ENCODE assay signal across 27 mouse cellular contexts in the genomic region with DNA sequence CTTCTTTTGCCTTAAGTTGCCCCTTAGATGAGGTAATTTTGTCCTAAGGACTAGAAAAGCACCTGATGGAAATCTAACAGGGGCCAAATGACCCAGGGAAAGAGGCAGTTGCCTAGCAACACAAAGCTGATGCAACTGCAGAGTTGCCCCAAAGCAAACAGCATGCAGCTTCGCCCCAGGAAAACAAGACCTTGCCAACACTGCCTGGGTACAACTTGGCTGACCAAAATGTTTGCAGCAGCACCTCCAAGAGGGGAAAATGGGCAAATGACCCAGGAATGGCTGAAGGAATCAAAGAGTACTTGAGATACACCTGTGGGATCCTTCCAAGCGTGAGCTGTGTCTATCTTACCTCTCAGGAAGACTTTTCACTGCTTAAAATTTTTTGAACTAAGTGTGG. TPM values are rescaled to one million over a fixed set of nuclear protein-coding genes. Genes with fewer than 3 reads are reported as not detected.
DNase-seq lines count a peak whose midpoint lies in the region; ATAC-seq and TF ChIP-seq lines count a peak whose summit lies in the region.
"Had no signal": no experiment of that assay in that cellular context is flagged by ENCODE, and none has a peak within 500 bp of the region (broad histone marks: within the 10 kb centered on the region; RNA-seq: fewer than 3 reads in every experiment).

No protein-coding gene starts in this region.

- peak; percentile 68 for ATAC-seq in lung, postnatal 0 days
- no peak for ATAC-seq in activated CD4-positive, CD25-positive, alpha-beta regulatory T cell, adult 4 months

- no peak overlapping the region for H3K9ac ChIP-seq in lung, postnatal 0 days (replicated peaks; ENCODE audit: low read depth)
- H3K9ac ChIP-seq: embryonic facial prominence, embryonic 15.5 days; hindbrain, embryonic 15.5 days; limb, embryonic 12.5 days; liver, embryonic 14.5 days; neural tube, embryonic 12.5 days had no signal

- peak; percentile 7 for DNase-seq in gastrocnemius, adult 2 months
- DNase-seq in gastrocnemius, adult 8-10 months (ENCODE audit: low spot score in 2 of 2): no peak
- DNase-seq in brain, adult 2 months (ENCODE audit: low read depth, low spot score): peak; percentile 89
- DNase-seq in cerebellum, adult 9-11 months: peak; percentile 93
- DNase-seq in lung, postnatal 0 days (ENCODE audit: low spot score): peak; percentile 59
- no peak for DNase-seq in left cerebral cortex, adult 9 months (ENCODE audit: low spot score in 2 of 2)
- no peak for DNase-seq in kidney, adult 8-10 months
- DNase-seq: embryo, embryonic 11 days; gastrocnemius, postnatal 14 days; heart, adult 2 months; heart, postnatal 4 days; kidney, adult 11 months; kidney, postnatal 10 days; thymus, postnatal 14 days had no signal

- H3K4me1 ChIP-seq in lung, postnatal 0 days (ENCODE audit: insufficient read depth, low read depth, low read length): no peaks in the 10 kb centered on the region
- H3K4me1 ChIP-seq: forebrain, embryonic 10.5 days; hindbrain, embryonic 15.5 days; limb, embryonic 12.5 days; midbrain, embryonic 10.5 days; neural tube, embryonic 12.5 days had no signal

- TF ChIP-seq EP300 in lung, postnatal 0 days (IDR thresholded peaks at IDR 0.05): 0 out of 2 replicates have a peak, but pooled peaks have one; percentile 12

- H3K4me3 ChIP-seq in gastrocnemius, adult 2 months: no peak overlapping the region
- no peak overlapping the region for H3K4me3 ChIP-seq in lung, postnatal 0 days (ENCODE audit: low read depth, low read length)
- H3K4me3 ChIP-seq: embryonic facial prominence, embryonic 15.5 days; forebrain, embryonic 10.5 days; heart, adult 2 months; hindbrain, embryonic 15.5 days; limb, embryonic 12.5 days; midbrain, embryonic 10.5 days; neural tube, embryonic 12.5 days had no signal

- no peaks in the 10 kb centered on the region for H3K9me3 ChIP-seq in lung, postnatal 0 days (ENCODE audit: low read length)
- H3K9me3 ChIP-seq: embryonic facial prominence, embryonic 15.5 days; G1E; hindbrain, embryonic 15.5 days; limb, embryonic 12.5 days; midbrain, embryonic 10.5 days; neural tube, embryonic 12.5 days had no signal

- H3K4me2 ChIP-seq in lung, postnatal 0 days (replicated peaks; ENCODE audit: low read depth, low read length): no peak overlapping the region
- H3K4me2 ChIP-seq: embryonic facial prominence, embryonic 15.5 days; hindbrain, embryonic 15.5 days; limb, embryonic 12.5 days; neural tube, embryonic 12.5 days had no signal

- no peaks in the 10 kb centered on the region for H3K27me3 ChIP-seq in lung, postnatal 0 days (replicated peaks; ENCODE audit: insufficient read depth, low read length)
- H3K27me3 ChIP-seq: embryonic facial prominence, embryonic 15.5 days; hindbrain, embryonic 15.5 days; limb, embryonic 12.5 days; neural tube, embryonic 12.5 days had no signal

- H3K27ac ChIP-seq in gastrocnemius, adult 2 months: no peak overlapping the region
- no peak overlapping the region for H3K27ac ChIP-seq in lung, postnatal 0 days (ENCODE audit: low read length)
- H3K27ac ChIP-seq: embryonic facial prominence, embryonic 15.5 days; forebrain, embryonic 10.5 days; heart, adult 2 months; hindbrain, embryonic 15.5 days; limb, embryonic 12.5 days; liver, embryonic 14.5 days; macrophage; midbrain, embryonic 10.5 days; neural tube, embryonic 12.5 days had no signal

- H3K36me3 ChIP-seq in lung, postnatal 0 days (ENCODE audit: insufficient read depth, low read length): no peaks in the 10 kb centered on the region
- H3K36me3 ChIP-seq: embryonic facial prominence, embryonic 15.5 days; forebrain, embryonic 10.5 days; G1E; hindbrain, embryonic 15.5 days; limb, embryonic 12.5 days; midbrain, embryonic 10.5 days; neural tube, embryonic 12.5 days had no signal

- TF ChIP-seq CTCF in gastrocnemius, adult 2 months (IDR thresholded peaks at IDR 0.05): no peak; the same call in 1 of the 2 replicates
- no peak; the same call in 1 of the 2 replicates for TF ChIP-seq CTCF in lung, postnatal 0 days (IDR thresholded peaks at IDR 0.05)

- WGBS in lung, postnatal 0 days: 48% methylated on average over 2 of the region's 2 CpGs

- intact Hi-C loops in gastrocnemius, adult 2 months (cut with DNase I): no loop called here

RNA-seq across cellular contexts. Expression of a gene that starts 9.8 kb away (rescaled TPM):
- total RNA-seq in gastrocnemius, adult 2 months (2021): not detected
- total RNA-seq in gastrocnemius, adult 8-10 months (2022): not detected
- polyA plus RNA-seq in lung, postnatal 0 days (2015; fragmentation: Nextera tagmentation; extraction: Ambion mirVana): not detected in 2 replicates
- not detected for polyA plus RNA-seq in activated CD4-positive, CD25-positive, alpha-beta regulatory T cell, adult 4 months (2017; shearing (Covaris generic))
- total RNA-seq: G1E; gastrocnemius, postnatal 14 days; heart, adult 2 months; heart, postnatal 4 days; layer of hippocampus, adult 18-20 months; left cerebral cortex, adult 18-20 months had no signal
- polyA plus RNA-seq: embryonic facial prominence, embryonic 15.5 days; forebrain, embryonic 10.5 days; G1E; heart, adult 2 months; heart, embryonic 14.5 days; hindbrain, embryonic 15.5 days; limb, embryonic 12.5 days; liver, embryonic 14.5 days; macrophage; midbrain, embryonic 10.5 days; neural tube, embryonic 12.5 days had no signal

RNA-seq across cellular contexts. Expression of a gene that starts 15.4 kb away (rescaled TPM):
- total RNA-seq in gastrocnemius, adult 2 months (2021): under 1 TPM; 0.08 TPM
- under 1 TPM in 3 of 4 experiments, not detected in 1; 0.07 to 0.13 (median 0.12) TPM for total RNA-seq in gastrocnemius, adult 8-10 months (2022)
- polyA plus RNA-seq in lung, postnatal 0 days (2015; fragmentation: Nextera tagmentation; extraction: Ambion mirVana): 0.06 and 0.07 TPM in 2 replicates
- polyA plus RNA-seq in activated CD4-positive, CD25-positive, alpha-beta regulatory T cell, adult 4 months (2017; shearing (Covaris generic)): under 1 TPM; 0.12 to 0.43 TPM
- total RNA-seq: G1E; heart, adult 2 months; heart, postnatal 4 days had no signal

RNA-seq across cellular contexts. Expression of a gene that starts 19.1 kb away (rescaled TPM):
- 10 to 100 TPM; 10.8 to 12.8 TPM for total RNA-seq in gastrocnemius, adult 2 months (2021)
- 10 to 100 TPM in 2 of 4 experiments, 1 to 10 TPM in 2; 8.3 to 11.5 (median 10.0) TPM for total RNA-seq in gastrocnemius, adult 8-10 months (2022)
- polyA plus RNA-seq in lung, postnatal 0 days (2015; fragmentation: Nextera tagmentation; extraction: Ambion mirVana): 46.9 and 55.5 TPM in 2 replicates
- 10 to 100 TPM; 17.6 to 23.2 TPM for polyA plus RNA-seq in activated CD4-positive, CD25-positive, alpha-beta regulatory T cell, adult 4 months (2017; shearing (Covaris generic))

RNA-seq across cellular contexts. Expression of a gene that starts 22.7 kb away (rescaled TPM):
- under 1 TPM; 0.28 to 0.64 TPM for total RNA-seq in gastrocnemius, adult 2 months (2021)
- total RNA-seq in gastrocnemius, adult 8-10 months (2022): under 1 TPM in 3 of 4 experiments, not detected in 1; 0.24 to 0.58 (median 0.25) TPM
- polyA plus RNA-seq in lung, postnatal 0 days (2015; fragmentation: Nextera tagmentation; extraction: Ambion mirVana): 10.8 and 11.8 TPM in 2 replicates
- polyA plus RNA-seq in activated CD4-positive, CD25-positive, alpha-beta regulatory T cell, adult 4 months (2017; shearing (Covaris generic)): 10 to 100 TPM; 48.0 to 77.5 TPM
- total RNA-seq: G1E; layer of hippocampus, adult 18-20 months; left cerebral cortex, adult 18-20 months had no signal

RNA-seq across cellular contexts. Expression of a gene that starts 35.9 kb away (rescaled TPM):
- 100 to 1,000 TPM; 121 to 132 TPM for total RNA-seq in gastrocnemius, adult 2 months (2021)
- total RNA-seq in gastrocnemius, adult 8-10 months (2022): 100 to 1,000 TPM; 125 to 150 (median 137) TPM
- polyA plus RNA-seq in lung, postnatal 0 days (2015; fragmentation: Nextera tagmentation; extraction: Ambion mirVana): 150 and 153 TPM in 2 replicates
- 100 to 1,000 TPM; 140 to 180 TPM for polyA plus RNA-seq in activated CD4-positive, CD25-positive, alpha-beta regulatory T cell, adult 4 months (2017; shearing (Covaris generic))

Comparison
In these comparisons a context has a peak if more than half of its experiments do, and no peak if none do; other contexts are left out.
1. DNase-seq: peak in gastrocnemius, adult 2 months (single experiment), brain, adult 2 months (single experiment), cerebellum, adult 9-11 months (single experiment) and lung, postnatal 0 days (single experiment); none in gastrocnemius, adult 8-10 months (0 of 2), left cerebral cortex, adult 9 months (0 of 2) and kidney, adult 8-10 months (0 of 2).